Mouse (Mus musculus): ENCODE measurements around the gene Mylk. TPM values are rescaled to one million over a fixed set of nuclear protein-coding genes. Genes with fewer than 3 reads are reported as not detected.

Gene Mylk
- total and polyA plus RNA-seq, 3 experiments: 28.3 to 42.3 (median 32.9) TPM

DNA sequence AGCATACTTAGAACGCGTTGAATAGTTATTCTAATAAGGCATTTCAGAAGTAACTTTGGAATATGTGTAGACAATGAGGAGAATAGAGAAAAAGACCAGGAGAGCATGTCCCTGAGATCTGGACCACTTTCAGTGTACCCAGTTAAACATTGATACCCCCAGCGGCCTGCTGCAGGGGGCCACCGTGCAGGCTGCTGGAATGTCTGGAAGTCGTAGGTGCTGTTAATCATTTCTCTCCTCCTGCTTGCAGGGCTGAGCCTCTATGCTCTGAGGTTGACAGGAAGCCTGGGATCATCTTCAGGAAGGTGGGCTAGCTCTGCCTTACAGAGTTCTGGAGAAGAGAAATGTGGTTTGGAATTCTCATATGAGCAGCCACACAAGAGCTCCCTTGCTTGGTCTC lies 112.6 kb downstream of the Mylk start:
- Histone ChIP-seq H3K27me3 (ENCODE audit: control insufficient read depth, insufficient read depth, low read length) (no peaks in the 10 kb centered on the region), H3K9ac (ENCODE audit: low read depth, low read length) (no peak overlapping the region), H3K36me3 (ENCODE audit: control insufficient read depth, insufficient read depth, low read length) (no peaks in the 10 kb centered on the region), H3K4me3 (no peak overlapping the region), H3K79me2 (replicated peaks; ENCODE audit: control insufficient read depth, insufficient read depth, low read length) (no peaks in the 10 kb centered on the region), H3K4me1 (ENCODE audit: control insufficient read depth, insufficient read depth, low read length) (no peaks in the 10 kb centered on the region; the same call in 1 of the 2 replicates), H3K27ac (no peak overlapping the region)
- no peak for DNase-seq
- 80% methylated on average over 5 of the region's 5 CpGs for WGBS
- intact Hi-C loops (cut with DNase I): no loop called here
- TF ChIP-seq EP300 (IDR thresholded peaks at IDR 0.05; ENCODE audit: insufficient read depth, low read depth, low read length): no peak
- TF ChIP-seq POLR2A (IDR thresholded peaks at IDR 0.05; ENCODE audit: insufficient read depth, low read depth, low read length): no peak
- no peak for TF ChIP-seq CTCF (IDR thresholded peaks at IDR 0.05)

- no peak overlapping the region for H3K4me3 ChIP-seq
- no peak overlapping the region for H3K27ac ChIP-seq
- intact Hi-C loops (cut with DNase I): no loop called here
- no peaks in the 10 kb centered on the region; the same call in 1 of the 2 replicates for H3K4me1 ChIP-seq (ENCODE audit: control insufficient read depth, insufficient read depth, low read length)
- no peaks in the 10 kb centered on the region for H3K79me2 ChIP-seq (replicated peaks; ENCODE audit: control insufficient read depth, insufficient read depth, low read length)
- H3K27me3 ChIP-seq (ENCODE audit: control insufficient read depth, insufficient read depth, low read length): no peaks in the 10 kb centered on the region
- no peak for DNase-seq
- H3K36me3 ChIP-seq (ENCODE audit: control insufficient read depth, insufficient read depth, low read length): no peaks in the 10 kb centered on the region
- TF ChIP-seq CTCF (IDR thresholded peaks at IDR 0.05) (no peak), POLR2A (IDR thresholded peaks at IDR 0.05; ENCODE audit: insufficient read depth, low read depth, low read length) (no peak), EP300 (IDR thresholded peaks at IDR 0.05; ENCODE audit: insufficient read depth, low read depth, low read length) (no peak)
- H3K9ac ChIP-seq (ENCODE audit: low read depth, low read length): no peak overlapping the region
- 89% methylated on average over 3 of the region's 3 CpGs for WGBS
These were observed 115.8 kb downstream of the Mylk start for GRCm38 (mm10) chr16:34860761-34861160.

GRCm38 (mm10) chr16:34861744-34862365 lies 116.8 kb downstream of the Mylk start:
- Histone ChIP-seq H3K9ac (ENCODE audit: low read depth, low read length) (no peak overlapping the region), H3K4me1 (ENCODE audit: control insufficient read depth, insufficient read depth, low read length) (no peaks in the 10 kb centered on the region; the same call in 1 of the 2 replicates), H3K79me2 (replicated peaks; ENCODE audit: control insufficient read depth, insufficient read depth, low read length) (no peaks in the 10 kb centered on the region), H3K4me3 (no peak overlapping the region), H3K27ac (no peak overlapping the region), H3K36me3 (ENCODE audit: control insufficient read depth, insufficient read depth, low read length) (no peaks in the 10 kb centered on the region), H3K27me3 (ENCODE audit: control insufficient read depth, insufficient read depth, low read length) (no peaks in the 10 kb centered on the region)
- DNase-seq: no peak
- WGBS: 34% methylated on average over 10 of the region's 10 CpGs
- TF ChIP-seq EP300 (IDR thresholded peaks at IDR 0.05; ENCODE audit: insufficient read depth, low read depth, low read length) (no peak), CTCF (IDR thresholded peaks at IDR 0.05) (no peak), POLR2A (IDR thresholded peaks at IDR 0.05; ENCODE audit: insufficient read depth, low read depth, low read length) (no peak)
- intact Hi-C loops (cut with DNase I): no loop called here

DNA sequence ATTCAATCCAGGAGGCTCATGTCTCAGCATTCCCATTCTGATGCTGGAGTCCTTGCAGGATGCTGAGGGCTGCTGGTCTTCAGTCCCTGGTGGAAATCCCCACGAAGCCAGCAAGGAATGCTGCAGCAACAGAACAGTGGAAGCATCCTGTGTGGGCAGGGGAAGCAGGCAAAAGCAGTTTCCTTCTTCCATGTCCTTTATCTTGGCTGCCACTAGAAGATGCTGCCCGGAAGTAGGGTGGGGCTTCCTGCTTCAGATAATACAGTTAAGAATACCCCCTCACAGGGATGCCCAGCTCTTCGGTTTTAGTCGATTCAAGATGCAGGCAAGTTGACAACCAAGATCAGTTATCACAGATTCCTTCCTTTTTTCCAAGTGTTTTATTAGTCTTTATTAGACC lies 120.4 kb downstream of the Mylk start:
- 30% methylated on average over 4 of the region's 4 CpGs for WGBS
- H3K9ac ChIP-seq (ENCODE audit: low read depth, low read length): no peak overlapping the region
- H3K79me2 ChIP-seq (replicated peaks; ENCODE audit: control insufficient read depth, insufficient read depth, low read length): no peaks in the 10 kb centered on the region
- TF ChIP-seq POLR2A (IDR thresholded peaks at IDR 0.05; ENCODE audit: insufficient read depth, low read depth, low read length) (no peak), CTCF (IDR thresholded peaks at IDR 0.05) (no peak), EP300 (IDR thresholded peaks at IDR 0.05; ENCODE audit: insufficient read depth, low read depth, low read length) (no peak)
- DNase-seq: no peak
- intact Hi-C loops (cut with DNase I): no loop called here
- no peaks in the 10 kb centered on the region for H3K36me3 ChIP-seq (ENCODE audit: control insufficient read depth, insufficient read depth, low read length)
- no peak overlapping the region for H3K4me3 ChIP-seq
- no peaks in the 10 kb centered on the region for H3K27me3 ChIP-seq (ENCODE audit: control insufficient read depth, insufficient read depth, low read length)
- H3K4me1 ChIP-seq (ENCODE audit: control insufficient read depth, insufficient read depth, low read length): no peaks in the 10 kb centered on the region; the same call in 1 of the 2 replicates
- no peak overlapping the region for H3K27ac ChIP-seq

DNA sequence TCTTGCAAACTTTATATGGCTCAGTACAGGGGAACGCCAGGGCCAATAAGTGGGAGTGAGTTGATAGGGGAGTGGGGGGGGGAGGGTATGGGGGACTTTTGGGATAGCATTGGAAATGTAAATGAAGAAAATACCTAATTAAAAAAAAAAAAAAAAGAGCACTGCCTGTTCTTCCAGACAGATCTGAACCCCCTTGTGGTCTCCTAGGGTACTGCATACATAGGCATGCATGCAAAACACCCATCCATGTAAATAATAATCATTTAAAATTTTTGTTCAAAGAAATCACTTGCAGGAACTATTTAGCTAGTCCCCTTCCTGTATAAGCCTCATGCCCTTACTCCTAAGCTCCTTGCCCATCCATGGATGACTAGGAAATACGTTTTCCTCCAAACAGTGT lies 122.2 kb downstream of the Mylk start:
- H3K4me1 ChIP-seq (ENCODE audit: control insufficient read depth, insufficient read depth, low read length): no peaks in the 10 kb centered on the region; the same call in 1 of the 2 replicates
- intact Hi-C loops (cut with DNase I): no loop called here
- H3K36me3 ChIP-seq (ENCODE audit: control insufficient read depth, insufficient read depth, low read length): no peaks in the 10 kb centered on the region
- no peak for TF ChIP-seq POLR2A (IDR thresholded peaks at IDR 0.05; ENCODE audit: insufficient read depth, low read depth, low read length)
- TF ChIP-seq CTCF (IDR thresholded peaks at IDR 0.05): peak; percentile 49
- H3K9ac ChIP-seq (ENCODE audit: low read depth, low read length): no peak overlapping the region
- no peaks in the 10 kb centered on the region for H3K79me2 ChIP-seq (replicated peaks; ENCODE audit: control insufficient read depth, insufficient read depth, low read length)
- 0 out of 2 replicates have a peak, but pooled peaks cover 1% of the 10 kb centered on the region for H3K27me3 ChIP-seq (ENCODE audit: control insufficient read depth, insufficient read depth, low read length)
- 100% methylated on average over 2 of the region's 2 CpGs for WGBS
- no peak overlapping the region for H3K4me3 ChIP-seq
- no peak for DNase-seq
- no peak overlapping the region for H3K27ac ChIP-seq

DNA sequence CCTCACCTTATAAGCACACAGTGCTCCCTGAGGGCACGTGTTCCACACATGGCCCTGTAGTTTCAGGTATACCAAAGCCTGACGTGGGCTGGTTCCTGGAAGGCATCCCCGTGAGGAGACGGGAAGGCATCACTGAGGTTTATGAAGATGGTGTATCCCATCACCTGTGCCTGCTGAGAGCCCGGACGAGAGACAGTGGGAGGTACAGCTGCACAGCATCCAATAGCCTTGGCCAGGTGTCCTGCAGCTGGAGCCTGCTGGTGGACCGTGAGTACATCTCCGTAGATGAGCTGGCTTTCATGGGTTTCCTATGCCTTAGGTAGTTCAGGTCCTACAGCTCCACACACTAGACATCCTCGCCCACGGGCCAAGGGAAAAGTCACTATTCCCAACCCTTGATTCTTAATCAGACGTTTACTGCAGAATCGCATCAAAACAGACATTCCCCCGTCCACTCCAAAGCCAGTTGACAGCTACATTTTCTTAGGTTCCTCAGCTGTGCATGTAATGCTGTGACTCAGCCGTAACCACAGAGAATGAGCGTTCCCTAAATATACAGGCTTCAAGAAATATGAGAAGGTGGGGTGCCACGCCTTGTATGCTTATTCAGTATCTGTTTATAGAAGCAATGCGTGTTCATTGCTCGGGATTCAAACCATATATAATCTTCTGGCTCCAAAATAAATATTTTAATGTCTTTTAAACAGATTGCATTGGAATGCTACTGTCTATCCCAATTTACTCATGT lies 135.2 kb downstream of the Mylk start:
- H3K27me3 ChIP-seq (ENCODE audit: control insufficient read depth, insufficient read depth, low read length): no peaks in the 10 kb centered on the region
- no peaks in the 10 kb centered on the region for H3K36me3 ChIP-seq (ENCODE audit: control insufficient read depth, insufficient read depth, low read length)
- no peak overlapping the region for H3K4me3 ChIP-seq
- no peaks in the 10 kb centered on the region for H3K4me1 ChIP-seq (ENCODE audit: control insufficient read depth, insufficient read depth, low read length)
- WGBS: 87% methylated on average over 18 of the region's 18 CpGs
- H3K27ac ChIP-seq: no peak overlapping the region
- DNase-seq: no peak
- H3K79me2 ChIP-seq (replicated peaks; ENCODE audit: control insufficient read depth, insufficient read depth, low read length): no peaks in the 10 kb centered on the region
- TF ChIP-seq POLR2A (IDR thresholded peaks at IDR 0.05; ENCODE audit: insufficient read depth, low read depth, low read length): no peak
- TF ChIP-seq CTCF (IDR thresholded peaks at IDR 0.05): no peak
- no peak for TF ChIP-seq EP300 (IDR thresholded peaks at IDR 0.05; ENCODE audit: insufficient read depth, low read depth, low read length)
- intact Hi-C loops (cut with DNase I): no loop called here
- no peak overlapping the region for H3K9ac ChIP-seq (ENCODE audit: low read depth, low read length)
